Mouse (Mus musculus): ENCODE measurements around the gene Plekha6. TPM values are rescaled to one million over a fixed set of nuclear protein-coding genes. Genes with fewer than 3 reads are reported as not detected.
A peak's percentile ranks its signal among the peaks of the same experiment; 100 is the strongest.

The Plekha6 gene
- polyA plus RNA-seq, 1 experiment from 2014 or later: 18.8 TPM

GRCm38 (mm10) chr1:133197266-133197665, 33.3 kb downstream of the Plekha6 start:
- Histone ChIP-seq H3K36me3 (ENCODE audit: control insufficient read depth, insufficient read depth, low read length) (no peaks in the 10 kb centered on the region), H3K27me3 (ENCODE audit: control insufficient read depth, insufficient read depth, low read length) (peaks cover 11% of the 10 kb centered on the region), H3K27ac (ENCODE audit: low read depth, low read length) (no peak overlapping the region), H3K9ac (ENCODE audit: low read length) (no peak overlapping the region), H3K4me1 (replicated peaks; ENCODE audit: control insufficient read depth, insufficient read depth, low read length) (peaks cover 25% of the 10 kb centered on the region), H3K9me3 (ENCODE audit: control insufficient read depth, low read length) (no peaks in the 10 kb centered on the region), H3K4me2 (ENCODE audit: low read depth, low read length, severe bottlenecking) (no peak overlapping the region), H3K4me3 (ENCODE audit: low read depth, low read length) (no peak overlapping the region)
- ATAC-seq (replicated peaks; ENCODE audit: low FRiP score): no peak
- no peak for DNase-seq (ENCODE audit: low spot score)
- 30% methylated on average over 6 of the region's 6 CpGs for WGBS

GRCm38 (mm10) chr1:133199706-133200105, 35.7 kb downstream of the Plekha6 start:
- no peak overlapping the region for H3K4me2 ChIP-seq (ENCODE audit: low read depth, low read length, severe bottlenecking)
- no peaks in the 10 kb centered on the region for H3K9me3 ChIP-seq (ENCODE audit: control insufficient read depth, low read length)
- no peak overlapping the region for H3K9ac ChIP-seq (ENCODE audit: low read length)
- no peak for DNase-seq (ENCODE audit: low spot score)
- ATAC-seq (replicated peaks; ENCODE audit: low FRiP score): no peak
- H3K4me1 ChIP-seq (replicated peaks; ENCODE audit: control insufficient read depth, insufficient read depth, low read length): peaks cover 28% of the 10 kb centered on the region
- 67% methylated on average over 7 of the region's 7 CpGs for WGBS
- no peaks in the 10 kb centered on the region for H3K36me3 ChIP-seq (ENCODE audit: control insufficient read depth, insufficient read depth, low read length)
- peaks cover 4% of the 10 kb centered on the region; the same call in 1 of the 2 replicates for H3K27me3 ChIP-seq (ENCODE audit: control insufficient read depth, insufficient read depth, low read length)
- no peak overlapping the region for H3K27ac ChIP-seq (ENCODE audit: low read depth, low read length)
- H3K4me3 ChIP-seq (ENCODE audit: low read depth, low read length): no peak overlapping the region

- Histone ChIP-seq H3K36me3 (ENCODE audit: control insufficient read depth, insufficient read depth, low read length) (no peaks in the 10 kb centered on the region), H3K27me3 (ENCODE audit: control insufficient read depth, insufficient read depth, low read length) (peaks cover 3% of the 10 kb centered on the region; the same call in 1 of the 2 replicates), H3K9me3 (ENCODE audit: control insufficient read depth, low read length) (no peaks in the 10 kb centered on the region), H3K27ac (ENCODE audit: low read depth, low read length) (no peak overlapping the region), H3K4me2 (ENCODE audit: low read depth, low read length, severe bottlenecking) (no peak overlapping the region), H3K4me1 (replicated peaks; ENCODE audit: control insufficient read depth, insufficient read depth, low read length) (peaks cover 19% of the 10 kb centered on the region), H3K9ac (ENCODE audit: low read length) (no peak overlapping the region), H3K4me3 (ENCODE audit: low read depth, low read length) (no peak overlapping the region)
- WGBS: 59% methylated on average over 4 of the region's 4 CpGs
- DNase-seq (ENCODE audit: low spot score) (no peak), ATAC-seq (replicated peaks; ENCODE audit: low FRiP score) (no peak)
Observed at GRCm38 (mm10) chr1:133201499-133201898, 37.5 kb downstream of the Plekha6 start.

GRCm38 (mm10) chr1:133203701-133204100, 39.7 kb downstream of the Plekha6 start:
- Histone ChIP-seq H3K27me3 (ENCODE audit: control insufficient read depth, insufficient read depth, low read length) (peaks cover 3% of the 10 kb centered on the region; the same call in 1 of the 2 replicates), H3K36me3 (ENCODE audit: control insufficient read depth, insufficient read depth, low read length) (no peaks in the 10 kb centered on the region), H3K4me2 (ENCODE audit: low read depth, low read length, severe bottlenecking) (no peak overlapping the region), H3K9me3 (ENCODE audit: control insufficient read depth, low read length) (no peaks in the 10 kb centered on the region), H3K9ac (ENCODE audit: low read length) (no peak overlapping the region), H3K4me3 (ENCODE audit: low read depth, low read length) (no peak overlapping the region), H3K27ac (ENCODE audit: low read depth, low read length) (no peak overlapping the region), H3K4me1 (replicated peaks; ENCODE audit: control insufficient read depth, insufficient read depth, low read length) (peaks cover 17% of the 10 kb centered on the region; the same call in 1 of the 2 replicates)
- DNase-seq (ENCODE audit: low spot score): no peak
- 0 out of 2 replicates have a peak, but pooled peaks have one; percentile 37 for ATAC-seq (replicated peaks; ENCODE audit: low FRiP score)
- WGBS: 54% methylated on average over 2 of the region's 2 CpGs

GRCm38 (mm10) chr1:133204341-133204849, 40.4 kb downstream of the Plekha6 start:
- H3K4me2 ChIP-seq (ENCODE audit: low read depth, low read length, severe bottlenecking): no peak overlapping the region
- DNase-seq (ENCODE audit: low spot score): no peak
- no peak overlapping the region for H3K4me3 ChIP-seq (ENCODE audit: low read depth, low read length)
- H3K4me1 ChIP-seq (replicated peaks; ENCODE audit: control insufficient read depth, insufficient read depth, low read length): peaks cover 23% of the 10 kb centered on the region; the same call in 1 of the 2 replicates
- no peaks in the 10 kb centered on the region for H3K9me3 ChIP-seq (ENCODE audit: control insufficient read depth, low read length)
- H3K9ac ChIP-seq (ENCODE audit: low read length): no peak overlapping the region
- 77% methylated on average over 11 of the region's 11 CpGs for WGBS
- H3K27ac ChIP-seq (ENCODE audit: low read depth, low read length): no peak overlapping the region
- no peaks in the 10 kb centered on the region for H3K36me3 ChIP-seq (ENCODE audit: control insufficient read depth, insufficient read depth, low read length)
- H3K27me3 ChIP-seq (ENCODE audit: control insufficient read depth, insufficient read depth, low read length): no peaks in the 10 kb centered on the region; the same call in 1 of the 2 replicates
- no peak for ATAC-seq (replicated peaks; ENCODE audit: low FRiP score)

- 87% methylated on average over 10 of the region's 10 CpGs for WGBS
- H3K36me3 ChIP-seq (ENCODE audit: control insufficient read depth, insufficient read depth, low read length): no peaks in the 10 kb centered on the region
- peaks cover 25% of the 10 kb centered on the region for H3K4me1 ChIP-seq (replicated peaks; ENCODE audit: control insufficient read depth, insufficient read depth, low read length)
- H3K27me3 ChIP-seq (ENCODE audit: control insufficient read depth, insufficient read depth, low read length): no peaks in the 10 kb centered on the region; the same call in 1 of the 2 replicates
- no peaks in the 10 kb centered on the region for H3K9me3 ChIP-seq (ENCODE audit: control insufficient read depth, low read length)
- DNase-seq (ENCODE audit: low spot score): no peak
- ATAC-seq (replicated peaks; ENCODE audit: low FRiP score): no peak
- no peak overlapping the region for H3K4me2 ChIP-seq (ENCODE audit: low read depth, low read length, severe bottlenecking)
- no peak overlapping the region for H3K27ac ChIP-seq (ENCODE audit: low read depth, low read length)
- H3K9ac ChIP-seq (ENCODE audit: low read length): no peak overlapping the region
- no peak overlapping the region for H3K4me3 ChIP-seq (ENCODE audit: low read depth, low read length)
Observed at GRCm38 (mm10) chr1:133204985-133205384, 41.0 kb downstream of the Plekha6 start.

- H3K27me3 ChIP-seq (ENCODE audit: control insufficient read depth, insufficient read depth, low read length): no peaks in the 10 kb centered on the region; the same call in 1 of the 2 replicates
- peaks cover 34% of the 10 kb centered on the region for H3K4me1 ChIP-seq (replicated peaks; ENCODE audit: control insufficient read depth, insufficient read depth, low read length)
- no peak overlapping the region for H3K27ac ChIP-seq (ENCODE audit: low read depth, low read length)
- WGBS: 49% methylated on average over 10 of the region's 11 CpGs
- H3K4me2 ChIP-seq (ENCODE audit: low read depth, low read length, severe bottlenecking): no peak overlapping the region
- ATAC-seq (replicated peaks; ENCODE audit: low FRiP score): no peak; the same call in 1 of the 2 replicates
- no peaks in the 10 kb centered on the region for H3K9me3 ChIP-seq (ENCODE audit: control insufficient read depth, low read length)
- H3K4me3 ChIP-seq (ENCODE audit: low read depth, low read length): no peak overlapping the region
- no peaks in the 10 kb centered on the region for H3K36me3 ChIP-seq (ENCODE audit: control insufficient read depth, insufficient read depth, low read length)
- H3K9ac ChIP-seq (ENCODE audit: low read length): no peak overlapping the region
- DNase-seq (ENCODE audit: low spot score): no peak
Observed at GRCm38 (mm10) chr1:133208086-133208815, 44.2 kb downstream of the Plekha6 start.

GRCm38 (mm10) chr1:133209036-133209435, 45.0 kb downstream of the Plekha6 start:
- DNase-seq (ENCODE audit: low spot score) (no peak), ATAC-seq (replicated peaks; ENCODE audit: low FRiP score) (0 out of 2 replicates have a peak, but pooled peaks have one; percentile 10)
- H3K4me3 ChIP-seq (ENCODE audit: low read depth, low read length): no peak overlapping the region
- WGBS: 77% methylated on average over 11 of the region's 11 CpGs
- H3K9ac ChIP-seq (ENCODE audit: low read length): peak overlapping the region; percentile 49; the same call in 1 of the 2 replicates
- no peaks in the 10 kb centered on the region for H3K36me3 ChIP-seq (ENCODE audit: control insufficient read depth, insufficient read depth, low read length)
- H3K27ac ChIP-seq (ENCODE audit: low read depth, low read length): peak overlapping the region; percentile 51; the same call in 1 of the 2 replicates
- no peaks in the 10 kb centered on the region for H3K9me3 ChIP-seq (ENCODE audit: control insufficient read depth, low read length)
- H3K4me1 ChIP-seq (replicated peaks; ENCODE audit: control insufficient read depth, insufficient read depth, low read length): peaks cover 30% of the 10 kb centered on the region
- H3K27me3 ChIP-seq (ENCODE audit: control insufficient read depth, insufficient read depth, low read length): no peaks in the 10 kb centered on the region; the same call in 1 of the 2 replicates
- H3K4me2 ChIP-seq (ENCODE audit: low read depth, low read length, severe bottlenecking): no peak overlapping the region

Measured in forebrain, embryonic 11.5 days (tissue).